Mouse (Mus musculus): ENCODE results near the gene Mapkbp1. TPM values are rescaled to one million over a fixed set of nuclear protein-coding genes. Genes with fewer than 3 reads are reported as not detected.

The Mapkbp1 gene
- polyA plus RNA-seq, 1 experiment from 2014 or later, result 5.6 TPM

DNA sequence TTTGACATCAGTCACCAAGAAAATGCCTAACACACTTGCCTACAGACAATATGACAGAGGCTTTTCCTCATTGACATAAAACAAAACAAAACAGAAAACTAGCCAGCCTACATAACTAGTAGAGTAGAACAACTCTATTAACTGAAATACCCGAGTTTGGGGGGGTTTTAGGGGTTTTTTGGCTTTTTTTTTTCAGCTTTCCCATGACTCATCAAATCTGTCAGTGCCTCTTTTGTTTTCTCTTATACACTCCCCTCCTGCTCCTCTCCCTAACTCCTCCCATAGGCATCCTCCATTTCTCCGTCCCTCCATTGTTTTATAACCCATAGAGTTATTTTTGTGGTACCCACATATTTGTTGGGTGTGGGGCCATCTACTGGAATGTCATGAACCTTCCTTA lies 21.0 kb downstream of the Mapkbp1 start:
- H3K27me3 ChIP-seq, result no peaks in the 10 kb centered on the region
- H3K4me2 ChIP-seq (replicated peaks), result no peak overlapping the region
- 52% methylated on average over 2 of the region's 2 CpGs for WGBS
- H3K27ac ChIP-seq, result no peak overlapping the region
- ATAC-seq (ENCODE audit: low FRiP score), result no peak
- H3K9ac ChIP-seq, result no peak overlapping the region
- H3K4me1 ChIP-seq, result no peaks in the 10 kb centered on the region; the same call in 1 of the 2 replicates
- H3K36me3 ChIP-seq, result peaks cover under 1% of the 10 kb centered on the region; the same call in 1 of the 2 replicates
- no peaks in the 10 kb centered on the region for H3K9me3 ChIP-seq (replicated peaks)
- no peak overlapping the region for H3K4me3 ChIP-seq

DNA sequence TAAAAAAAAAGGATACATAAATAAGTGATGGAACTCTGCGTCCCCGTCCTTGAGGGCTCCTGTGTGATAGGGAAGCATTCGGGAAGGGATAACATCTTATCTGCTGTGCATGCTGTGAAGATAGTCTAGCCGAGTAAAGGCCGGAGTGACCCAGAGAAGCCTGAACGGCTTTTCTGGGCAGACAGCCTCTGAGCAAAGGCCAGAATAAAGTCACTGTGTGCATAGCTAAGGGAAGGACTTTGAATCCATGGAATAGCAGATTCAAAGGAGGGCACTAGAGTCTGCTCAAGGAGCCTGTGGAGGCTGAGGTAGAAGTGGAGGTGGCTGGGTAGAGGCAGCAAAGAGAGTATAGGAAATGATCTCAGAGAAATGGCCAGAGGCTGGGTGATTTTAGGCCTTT lies 22.3 kb downstream of the Mapkbp1 start:
- no peaks in the 10 kb centered on the region for H3K9me3 ChIP-seq (replicated peaks)
- WGBS, result 90% methylated on average over 6 of the region's 6 CpGs
- no peak for ATAC-seq (ENCODE audit: low FRiP score)

DNA sequence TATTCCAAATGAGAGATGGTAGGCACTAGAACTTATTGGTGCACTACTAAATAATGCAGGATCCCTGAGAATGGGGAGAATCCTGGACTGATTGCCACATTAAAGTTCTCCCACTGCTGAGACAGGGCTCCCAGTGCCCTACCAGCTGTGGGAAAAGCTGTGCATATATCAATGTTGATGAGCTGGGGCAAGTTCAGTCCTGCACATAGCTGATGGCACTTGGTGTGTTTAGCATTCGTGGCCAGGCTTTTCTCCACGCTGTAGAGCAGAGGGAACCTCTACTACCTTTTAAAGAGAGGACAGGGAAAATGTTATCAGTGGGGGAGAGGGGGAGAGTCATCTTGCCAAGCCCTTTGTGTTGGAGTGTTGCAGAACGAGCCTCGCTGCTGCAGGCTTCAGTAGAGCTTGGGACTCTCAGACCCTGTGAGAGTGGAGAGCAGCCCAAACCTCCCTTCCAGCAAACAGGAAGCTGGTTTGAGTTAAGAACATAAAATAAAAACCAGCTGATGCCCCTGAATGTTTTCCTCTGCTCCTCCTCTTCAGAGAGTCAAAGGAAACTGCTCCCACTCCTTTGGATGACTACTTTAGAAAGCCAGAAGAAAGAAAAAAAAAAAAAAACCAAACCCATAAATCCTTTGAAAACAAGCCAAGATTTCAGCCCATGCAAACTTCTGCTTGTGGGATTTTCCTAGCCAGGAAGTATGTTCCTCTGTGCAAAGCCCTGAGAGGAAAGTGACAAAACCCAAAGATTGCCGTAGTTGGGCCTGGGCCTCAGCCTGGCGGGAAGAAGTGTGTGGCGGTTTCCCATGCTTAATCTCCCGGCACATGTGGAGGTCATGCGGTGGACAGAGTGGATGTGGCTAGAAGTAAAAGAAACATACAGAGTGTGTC lies 23.1 kb downstream of the Mapkbp1 start:
- H3K4me3 ChIP-seq, result no peak overlapping the region
- H3K27me3 ChIP-seq, result no peaks in the 10 kb centered on the region
- H3K36me3 ChIP-seq, result peaks cover 5% of the 10 kb centered on the region; the same call in 1 of the 2 replicates
- no peaks in the 10 kb centered on the region for H3K9me3 ChIP-seq (replicated peaks)
- no peak overlapping the region for H3K9ac ChIP-seq
- no peak for ATAC-seq (ENCODE audit: low FRiP score)
- 0 out of 2 replicates have a peak overlapping the region, but pooled peaks have one; percentile 46 for H3K27ac ChIP-seq
- no peaks in the 10 kb centered on the region; the same call in none of the 2 replicates for H3K4me1 ChIP-seq
- WGBS, result 66% methylated on average over 9 of the region's 9 CpGs
- no peak overlapping the region for H3K4me2 ChIP-seq (replicated peaks)

More for the DNA sequence above, 22.3 kb downstream of the Mapkbp1 start:
- H3K4me3 ChIP-seq, result no peak overlapping the region
- no peaks in the 10 kb centered on the region for H3K27me3 ChIP-seq
- no peak overlapping the region for H3K27ac ChIP-seq
- H3K36me3 ChIP-seq, result peaks cover 5% of the 10 kb centered on the region; the same call in 1 of the 2 replicates
- H3K4me2 ChIP-seq (replicated peaks), result no peak overlapping the region
- no peak overlapping the region for H3K9ac ChIP-seq
- H3K4me1 ChIP-seq, result no peaks in the 10 kb centered on the region; the same call in 1 of the 2 replicates

- ATAC-seq (ENCODE audit: low FRiP score), result no peak
- Histone ChIP-seq H3K9ac (no peak overlapping the region), H3K4me2 (replicated peaks) (no peak overlapping the region), H3K27me3 (no peaks in the 10 kb centered on the region), H3K27ac (no peak overlapping the region), H3K9me3 (replicated peaks) (no peaks in the 10 kb centered on the region), H3K4me1 (peaks cover 5% of the 10 kb centered on the region), H3K4me3 (no peak overlapping the region), H3K36me3 (0 out of 2 replicates have a peak, but pooled peaks cover 5% of the 10 kb centered on the region)
- 89% methylated on average over 4 of the region's 4 CpGs for WGBS
Measured at GRCm38 (mm10) chr2:119997354-119997753, 24.9 kb downstream of the Mapkbp1 start.

DNA sequence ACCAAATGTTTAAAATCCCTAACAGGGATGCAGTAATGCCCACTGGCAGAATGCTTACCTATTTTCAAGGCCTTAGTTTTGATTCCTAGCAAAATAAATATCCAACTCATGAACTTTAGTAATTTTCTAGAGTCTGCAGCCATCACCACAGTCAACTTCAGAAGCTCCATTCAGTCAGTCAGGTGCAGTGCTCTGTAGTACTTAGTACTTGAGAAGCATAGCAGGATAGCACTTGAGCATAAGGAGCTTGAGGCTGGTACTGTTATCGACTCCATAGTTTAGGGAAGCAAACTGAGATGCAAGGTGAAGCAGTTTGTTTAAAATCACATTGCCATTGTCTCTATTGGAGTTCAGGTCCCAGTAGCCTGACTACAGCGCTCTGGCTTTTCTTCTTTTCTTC lies 27.2 kb downstream of the Mapkbp1 start:
- WGBS, result 88% methylated on average over 2 of the region's 2 CpGs
- H3K4me1 ChIP-seq, result peaks cover 5% of the 10 kb centered on the region
- no peak overlapping the region for H3K9ac ChIP-seq
- no peaks in the 10 kb centered on the region for H3K27me3 ChIP-seq
- no peak overlapping the region for H3K27ac ChIP-seq
- no peak for ATAC-seq (ENCODE audit: low FRiP score)
- H3K4me3 ChIP-seq, result no peak overlapping the region
- H3K4me2 ChIP-seq (replicated peaks), result no peak overlapping the region
- 0 out of 2 replicates have a peak, but pooled peaks cover 5% of the 10 kb centered on the region for H3K36me3 ChIP-seq
- H3K9me3 ChIP-seq (replicated peaks), result no peaks in the 10 kb centered on the region

DNA sequence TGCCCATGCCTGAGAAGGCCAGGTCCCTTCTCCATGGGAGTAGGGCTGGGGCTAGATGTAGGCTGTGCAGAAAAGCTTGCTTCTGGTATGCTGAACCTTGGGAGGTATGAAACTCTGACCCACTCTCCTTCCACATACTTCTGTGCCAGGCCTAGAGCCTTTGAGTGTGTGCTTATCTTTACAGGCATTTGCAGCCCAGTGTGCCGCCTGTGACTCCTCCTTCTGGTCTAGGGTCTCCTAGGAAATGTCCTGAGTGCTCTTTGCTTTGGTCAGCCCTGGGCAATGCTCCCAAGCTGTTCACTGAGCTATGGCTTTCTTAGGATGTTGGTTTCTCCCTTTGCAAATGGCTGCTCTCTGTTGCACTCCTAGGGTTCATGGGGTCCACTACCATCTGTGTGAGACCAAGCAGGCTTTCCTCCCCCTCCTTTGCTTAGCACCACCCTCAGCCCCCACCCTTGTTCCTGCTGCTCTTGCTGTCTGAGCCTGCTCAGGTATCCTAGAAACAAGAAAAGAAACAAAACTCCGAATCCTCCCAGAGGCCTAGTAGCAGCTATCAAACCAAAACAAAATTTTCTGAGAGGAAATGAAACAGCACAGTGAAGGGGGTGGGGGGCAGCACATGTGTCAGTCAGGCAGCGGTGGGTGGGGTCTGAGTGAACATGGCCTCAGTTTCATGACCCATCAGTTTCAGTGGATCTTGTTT lies 28.5 kb downstream of the Mapkbp1 start:
- no peaks in the 10 kb centered on the region for H3K27me3 ChIP-seq

DNA sequence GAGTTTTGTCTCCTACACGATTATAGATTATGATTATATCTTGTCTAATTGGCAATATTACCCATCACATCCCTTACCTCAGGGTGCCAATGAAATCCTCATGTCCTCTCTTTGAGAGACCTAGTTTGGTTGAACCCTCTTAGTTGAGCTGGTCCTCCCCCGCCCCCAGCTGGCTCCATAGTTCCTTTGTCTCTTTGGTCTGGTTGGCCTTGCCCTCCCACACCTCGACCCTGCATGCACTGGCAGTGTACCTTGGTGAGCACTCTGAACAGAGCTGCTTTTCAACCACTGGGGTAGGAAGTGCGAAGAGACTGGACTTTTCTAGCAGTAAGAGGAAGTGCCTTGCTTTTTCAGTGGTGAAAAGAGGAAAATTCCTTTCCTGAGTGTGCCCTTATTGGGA lies 29.5 kb downstream of the Mapkbp1 start:
- Histone ChIP-seq H3K4me1 (peaks cover 5% of the 10 kb centered on the region; the same call in 1 of the 2 replicates), H3K4me2 (replicated peaks) (no peak overlapping the region), H3K9me3 (replicated peaks) (no peaks in the 10 kb centered on the region), H3K27me3 (no peaks in the 10 kb centered on the region), H3K4me3 (no peak overlapping the region), H3K36me3 (0 out of 2 replicates have a peak, but pooled peaks cover 5% of the 10 kb centered on the region), H3K9ac (no peak overlapping the region), H3K27ac (no peak overlapping the region)
- no peak for ATAC-seq (ENCODE audit: low FRiP score)
- WGBS, result 62% methylated on average over 4 of the region's 4 CpGs

More for the DNA sequence above, 28.5 kb downstream of the Mapkbp1 start:
- ATAC-seq (ENCODE audit: low FRiP score), result no peak
- H3K4me3 ChIP-seq, result no peak overlapping the region
- H3K36me3 ChIP-seq, result 0 out of 2 replicates have a peak, but pooled peaks cover 5% of the 10 kb centered on the region
- WGBS, result 73% methylated on average over 3 of the region's 3 CpGs
- no peak overlapping the region for H3K4me2 ChIP-seq (replicated peaks)
- H3K9ac ChIP-seq, result no peak overlapping the region
- peaks cover 5% of the 10 kb centered on the region; the same call in 1 of the 2 replicates for H3K4me1 ChIP-seq
- no peaks in the 10 kb centered on the region for H3K9me3 ChIP-seq (replicated peaks)
- H3K27ac ChIP-seq, result no peak overlapping the region

DNA sequence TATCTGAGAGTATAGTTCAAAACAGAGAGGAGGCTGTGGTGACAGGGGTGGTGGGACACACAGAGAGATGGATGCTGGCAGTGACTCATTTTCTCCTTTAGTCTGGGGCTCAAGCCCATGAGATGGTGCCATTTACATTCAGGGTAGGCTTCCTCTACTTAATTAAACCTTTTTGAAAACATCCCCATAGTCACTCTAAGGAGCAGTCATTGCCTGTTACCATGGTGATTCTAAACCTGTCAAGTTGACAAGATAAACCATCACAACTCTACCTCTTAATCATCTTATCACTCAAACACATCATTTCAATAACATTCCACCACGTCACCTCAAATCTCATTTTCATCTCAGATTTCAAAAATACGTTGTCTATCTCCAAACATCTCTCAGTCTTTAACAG lies 31.5 kb downstream of the Mapkbp1 start:
- 91% methylated on average over 2 of the region's 2 CpGs for WGBS
- ATAC-seq (ENCODE audit: low FRiP score), result no peak
- H3K36me3 ChIP-seq, result 0 out of 2 replicates have a peak, but pooled peaks cover under 1% of the 10 kb centered on the region
- peaks cover 5% of the 10 kb centered on the region; the same call in 1 of the 2 replicates for H3K4me1 ChIP-seq
- no peak overlapping the region for H3K9ac ChIP-seq
- no peak overlapping the region for H3K4me3 ChIP-seq
- no peaks in the 10 kb centered on the region for H3K27me3 ChIP-seq
- no peaks in the 10 kb centered on the region for H3K9me3 ChIP-seq (replicated peaks)
- no peak overlapping the region for H3K4me2 ChIP-seq (replicated peaks)
- H3K27ac ChIP-seq, result no peak overlapping the region

- Histone ChIP-seq H3K4me3 (no peak overlapping the region), H3K4me1 (no peaks in the 10 kb centered on the region), H3K9ac (no peak overlapping the region), H3K27me3 (no peaks in the 10 kb centered on the region), H3K9me3 (replicated peaks) (no peaks in the 10 kb centered on the region), H3K36me3 (no peaks in the 10 kb centered on the region), H3K27ac (no peak overlapping the region), H3K4me2 (replicated peaks) (no peak overlapping the region)
- ATAC-seq (ENCODE audit: low FRiP score), result no peak
- 92% methylated on average over 7 of the region's 7 CpGs for WGBS
Measured at GRCm38 (mm10) chr2:120006696-120007095, 34.2 kb downstream of the Mapkbp1 start.

DNA sequence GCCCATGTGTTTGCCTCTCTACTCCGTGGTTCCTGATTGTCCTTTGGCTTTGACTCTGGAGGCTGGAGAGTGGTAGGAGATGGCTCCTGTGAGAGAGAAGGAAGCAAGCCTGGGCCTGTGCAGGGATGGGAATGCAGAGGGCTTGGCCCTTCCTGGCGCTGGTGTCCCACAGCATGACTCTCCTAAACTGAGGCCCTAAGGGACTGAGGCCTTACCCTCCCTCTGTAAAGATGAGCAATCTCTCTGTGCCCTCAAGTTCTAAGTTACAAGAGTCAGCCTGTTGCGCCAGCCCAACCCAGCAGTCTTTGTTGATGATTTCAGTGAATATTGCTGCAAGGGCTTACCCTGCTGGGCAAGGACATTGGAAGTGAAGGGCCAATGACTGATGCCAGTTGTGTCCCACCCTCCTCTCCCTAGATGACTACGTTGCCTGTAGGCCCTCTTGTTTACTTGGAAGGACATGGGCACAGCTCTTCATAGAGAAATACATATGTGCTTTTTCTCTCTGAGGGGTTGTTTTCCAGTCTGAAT lies 35.2 kb downstream of the Mapkbp1 start:
- ATAC-seq (ENCODE audit: low FRiP score), result no peak
- Histone ChIP-seq H3K27me3 (no peaks in the 10 kb centered on the region), H3K27ac (no peak overlapping the region), H3K9ac (no peak overlapping the region), H3K36me3 (0 out of 2 replicates have a peak, but pooled peaks cover 3% of the 10 kb centered on the region), H3K9me3 (replicated peaks) (no peaks in the 10 kb centered on the region), H3K4me2 (replicated peaks) (no peak overlapping the region), H3K4me3 (no peak overlapping the region), H3K4me1 (no peaks in the 10 kb centered on the region)
- WGBS, result 75% methylated on average over 4 of the region's 4 CpGs

DNA sequence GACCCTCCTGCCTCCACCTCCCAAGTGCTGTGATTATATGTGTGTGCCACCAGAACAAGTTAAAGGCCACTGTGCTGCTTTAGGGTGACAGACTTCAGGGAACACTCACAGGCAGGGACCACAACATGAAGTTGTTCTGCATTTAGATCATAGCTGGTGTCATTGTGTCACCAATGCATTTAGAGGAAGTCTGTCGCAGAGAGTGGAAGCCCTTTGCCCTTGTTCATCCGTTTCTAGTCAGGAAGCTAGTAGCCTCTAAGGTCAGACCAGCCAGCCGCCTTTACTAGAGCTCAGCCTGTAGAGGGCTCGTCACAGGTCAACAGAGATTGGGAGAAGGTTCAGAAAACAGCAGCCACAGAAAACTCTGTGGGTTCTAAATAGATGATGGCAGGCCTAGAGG lies 36.2 kb downstream of the Mapkbp1 start:
- Histone ChIP-seq H3K4me2 (replicated peaks) (no peak overlapping the region), H3K36me3 (peaks cover 9% of the 10 kb centered on the region; the same call in 1 of the 2 replicates), H3K9ac (no peak overlapping the region), H3K4me1 (no peaks in the 10 kb centered on the region), H3K9me3 (replicated peaks) (no peaks in the 10 kb centered on the region), H3K4me3 (no peak overlapping the region), H3K27ac (no peak overlapping the region), H3K27me3 (no peaks in the 10 kb centered on the region)
- no peak for ATAC-seq (ENCODE audit: low FRiP score)
- 63% methylated on average over 4 of the region's 4 CpGs for WGBS

All from hindbrain, embryonic 12.5 days (tissue).